Mouse (Mus musculus) left cerebral cortex, postnatal 36 days (tissue): Measurements from ENCODE around the gene Lrrc23. TPM values are rescaled to one million over a fixed set of nuclear protein-coding genes. Genes with fewer than 3 reads are reported as not detected.
A peak's percentile ranks its signal among the peaks of the same experiment; 100 is the strongest.
"Not testable (repeated sequence)": the region's sequence is repeated elsewhere in the genome, so short reads cannot be mapped to it uniquely, and the experiment has no call there.

Experiments
- DNase-seq, 2 experiments: peaks; one replicate each; pipeline ENCODE4 v3.0.0; 2021 to 2022; ENCODE audit warnings: low spot score in 2 of 2, mixed read lengths in 1 of 2
- intact Hi-C: fragments of 180-260 bp; cut with DNase I; formaldehyde crosslinking; loops from one replicate; pipeline ENCODE4 v1.15.1; 2025
- total RNA-seq, 2 experiments: library from RNA; stranded (reverse); gene quantifications; 2 replicates each; pipeline ENCODE4 v1.2.3; 2021

The Lrrc23 gene
- 1 to 10 TPM; 1.7 to 1.8 TPM for total RNA-seq

- intact Hi-C loops, result no loop called here
- no peak for DNase-seq
Measured at GRCm38 (mm10) chr6:124779222-124779983, at the start of gene Lrrc23. Lrrc23 (minus strand) TSS chr6:124779727.

- intact Hi-C loops, result no loop called here
- no peak for DNase-seq
Measured at GRCm38 (mm10) chr6:124828101-124828592, 48.6 kb upstream of the Lrrc23 start.

DNA sequence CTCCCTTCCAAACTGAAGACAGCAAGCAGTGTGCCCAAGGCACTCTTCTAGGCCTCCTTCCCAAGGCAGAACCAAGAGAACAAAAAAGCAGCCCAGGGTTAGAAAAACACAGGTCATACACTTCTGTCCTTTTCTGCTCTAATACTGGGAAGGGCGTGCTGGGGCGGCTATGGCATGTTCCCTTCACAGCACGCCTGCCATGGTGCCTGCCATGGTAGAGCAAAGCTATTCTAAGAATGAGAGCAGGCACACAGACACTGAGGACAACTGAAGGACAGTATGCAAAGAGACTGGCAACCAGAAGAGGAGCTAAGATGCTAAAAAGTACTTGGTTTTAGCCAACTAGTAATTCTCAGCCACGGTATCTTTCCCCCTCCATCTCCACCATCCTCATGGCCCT lies 42.5 kb upstream of the Lrrc23 start:
- DNase-seq, result no peak
- intact Hi-C loops, result no loop called here

DNA sequence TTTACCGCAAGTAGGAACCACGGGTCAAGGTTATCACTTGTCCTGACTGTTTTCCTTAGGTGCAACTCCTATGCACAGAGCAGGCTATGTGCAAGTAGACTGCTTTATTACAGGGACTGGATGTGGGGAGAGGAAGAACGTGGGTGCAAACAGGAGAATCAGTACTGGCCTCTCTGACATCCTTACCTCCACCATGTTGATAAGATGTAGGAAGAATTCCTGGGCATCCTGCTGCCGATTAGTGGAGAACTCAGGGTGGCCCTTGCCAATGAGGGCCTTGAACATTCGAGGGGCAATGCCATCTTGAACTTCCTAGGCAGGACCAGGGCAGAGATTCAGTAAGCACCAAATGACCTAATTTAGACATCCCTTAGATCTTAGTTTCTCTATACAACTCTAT lies 41.4 kb upstream of the Lrrc23 start:
- DNase-seq, result no peak
- intact Hi-C loops, result no loop called here

DNA sequence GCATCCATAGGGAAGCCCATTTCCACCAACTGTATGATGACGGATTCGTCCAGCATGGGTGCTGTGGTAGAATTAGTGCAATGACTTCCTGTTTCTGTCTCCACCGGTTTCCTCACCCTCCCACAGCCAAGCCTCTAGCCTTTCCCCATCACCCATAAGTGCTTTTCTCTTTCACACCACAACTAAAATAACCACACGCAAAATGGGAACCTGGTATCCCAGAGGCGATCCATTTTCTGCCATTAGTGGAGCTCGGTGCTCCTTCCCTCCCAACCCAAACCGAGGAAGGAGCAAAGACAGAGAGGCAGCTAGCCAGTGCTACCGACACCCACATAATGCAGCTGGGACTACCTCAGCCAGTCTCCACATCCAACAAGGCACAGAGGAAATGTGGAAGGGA lies 38.4 kb upstream of the Lrrc23 start:
- intact Hi-C loops, result no loop called here
- DNase-seq, result peak in 1 of 2 experiments; percentile 38

DNA sequence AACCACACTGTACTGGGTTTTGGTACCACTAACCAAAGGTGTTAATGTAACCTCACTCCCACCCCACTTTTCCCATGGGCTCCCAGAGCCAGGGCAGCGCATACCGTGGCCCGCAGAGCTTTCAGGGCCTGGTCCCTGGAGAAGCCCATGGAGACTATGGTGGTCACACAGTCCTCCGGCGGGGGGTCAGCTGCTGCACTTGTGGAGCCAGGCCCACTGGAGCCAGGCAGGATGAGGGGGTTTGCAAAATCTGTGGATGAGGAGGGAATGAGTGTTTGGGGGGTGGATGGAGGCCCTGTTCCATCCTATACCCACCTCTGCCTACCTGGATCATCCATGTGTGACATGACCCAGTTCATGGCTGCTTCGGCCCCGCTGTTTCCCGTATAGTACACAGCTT lies 38.0 kb upstream of the Lrrc23 start:
- intact Hi-C loops, result no loop called here

DNA sequence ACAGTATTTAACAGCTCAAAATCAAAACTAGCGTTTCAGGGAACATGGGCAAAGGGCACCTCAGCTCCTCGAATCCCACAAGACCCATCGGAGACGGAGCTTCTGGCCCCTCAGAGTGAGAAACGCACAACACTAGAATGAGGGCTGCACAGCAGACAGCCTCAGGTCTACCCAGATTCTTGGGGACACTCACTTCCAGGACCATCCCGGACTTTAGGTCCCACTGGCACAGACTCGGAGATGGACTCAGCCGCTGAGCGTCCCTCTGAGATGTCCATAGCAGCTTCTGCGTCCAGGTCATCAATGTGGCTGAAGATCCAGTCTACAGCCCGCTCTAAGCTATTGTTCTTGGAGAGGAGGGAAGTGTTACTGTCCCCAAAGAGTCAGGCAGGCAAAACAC lies 37.6 kb upstream of the Lrrc23 start:
- intact Hi-C loops, result no loop called here
- DNase-seq, result no peak

More for the DNA sequence above, 38.0 kb upstream of the Lrrc23 start:
- DNase-seq, result no peak

- intact Hi-C loops, result no loop called here
- no peak for DNase-seq
Measured at GRCm38 (mm10) chr6:124816611-124817010, 37.1 kb upstream of the Lrrc23 start.

DNA sequence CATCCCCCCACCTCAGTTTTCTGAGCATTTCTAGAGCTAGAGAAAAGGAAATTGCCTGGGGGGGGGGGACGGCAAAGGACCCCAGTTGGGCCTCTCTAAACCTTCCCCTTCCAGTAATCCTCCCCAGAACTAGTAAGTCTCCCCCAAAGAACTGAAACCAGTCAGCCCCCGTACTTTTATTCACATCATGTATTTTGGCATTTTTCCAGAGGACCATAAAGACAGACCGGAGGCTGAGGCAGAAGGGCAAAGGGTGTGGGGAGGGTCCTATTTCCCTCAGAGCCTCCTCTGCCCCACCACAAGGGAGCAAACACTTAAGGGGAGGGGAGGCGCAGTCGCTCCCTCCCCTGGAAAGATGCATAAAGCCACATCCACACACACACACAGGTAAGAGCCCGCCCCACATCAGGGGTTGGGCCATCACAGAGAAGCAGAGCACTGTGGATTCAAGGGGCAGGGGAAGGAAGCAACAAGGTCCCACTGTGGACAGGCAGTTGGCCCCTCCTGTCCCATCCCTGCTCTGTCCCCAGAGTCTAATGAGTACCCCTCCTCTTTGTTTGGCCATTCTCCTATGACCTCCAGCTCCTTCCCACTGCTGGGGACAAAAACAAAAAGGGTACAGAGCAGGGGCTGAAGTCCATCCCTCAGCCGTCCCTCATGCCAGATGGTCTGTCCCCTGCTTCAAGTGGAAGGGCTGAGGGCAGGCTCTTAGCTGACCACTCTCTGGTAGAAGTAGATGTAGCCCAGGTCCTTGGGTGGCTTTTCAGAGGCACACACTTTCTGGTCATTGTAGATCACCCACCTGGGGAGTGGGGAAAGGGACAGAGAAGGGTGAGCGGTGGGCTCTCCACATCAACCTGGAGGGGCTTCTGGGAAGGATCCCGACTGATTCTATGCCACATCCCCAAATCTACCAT lies 35.6 kb upstream of the Lrrc23 start:
- DNase-seq, result no peak
- intact Hi-C loops, result no loop called here

DNA sequence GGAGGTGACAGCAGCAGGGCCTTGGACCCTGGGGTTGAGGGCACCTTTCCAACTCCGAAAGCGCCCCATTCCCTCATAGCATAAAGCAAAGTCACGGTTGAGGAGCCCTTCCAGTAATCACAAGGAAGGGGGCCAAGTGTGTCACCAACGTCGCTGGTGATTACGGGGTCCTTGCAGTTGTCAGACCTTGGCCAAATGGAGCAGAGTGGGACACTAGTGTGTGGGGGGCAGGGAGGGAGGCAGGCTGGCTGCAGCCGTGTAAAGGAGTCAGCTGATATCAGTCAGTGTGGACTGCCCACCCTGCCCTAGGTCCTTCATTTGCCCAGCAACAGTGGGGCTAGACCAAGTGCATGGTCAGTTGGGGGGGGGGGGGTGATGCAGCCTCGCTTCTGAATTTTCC lies 34.9 kb upstream of the Lrrc23 start:
- no peak for DNase-seq
- intact Hi-C loops, result no loop called here

GRCm38 (mm10) chr6:124813933-124814332 lies 34.4 kb upstream of the Lrrc23 start, which contains the start of gene Tpi1:
Tpi1 (minus strand) TSS chr6:124814296.
- intact Hi-C loops, result loop anchor here (2.0 kb wide), 1 partner anchor 45 kb away; the partner anchor contains the start of gene Eno2
- peak; percentile 87 to 89 for DNase-seq

DNA sequence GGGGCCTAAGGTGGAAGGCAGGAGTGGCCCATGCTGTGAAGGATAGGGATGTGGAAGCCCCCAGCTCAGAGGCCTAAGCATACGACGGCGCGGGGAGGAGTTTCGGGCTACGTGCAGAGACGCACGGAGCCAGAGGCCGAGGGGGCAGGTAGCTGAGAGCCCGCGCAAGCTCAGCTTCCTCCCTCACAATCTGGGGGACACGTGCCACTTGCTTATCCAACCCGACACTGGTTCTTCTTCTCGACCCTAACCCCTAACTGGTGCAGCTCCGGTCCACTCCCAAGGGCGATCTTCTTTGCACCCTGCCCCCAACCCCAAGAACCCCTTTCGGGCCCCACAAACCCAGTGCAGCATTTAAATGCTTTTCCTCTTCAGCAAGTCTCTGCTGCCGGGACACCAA lies 34.0 kb upstream of the Lrrc23 start:
- intact Hi-C loops, result loop anchor here (2.0 kb wide), 1 partner anchor 45 kb away; the partner anchor contains the start of gene Eno2

DNA sequence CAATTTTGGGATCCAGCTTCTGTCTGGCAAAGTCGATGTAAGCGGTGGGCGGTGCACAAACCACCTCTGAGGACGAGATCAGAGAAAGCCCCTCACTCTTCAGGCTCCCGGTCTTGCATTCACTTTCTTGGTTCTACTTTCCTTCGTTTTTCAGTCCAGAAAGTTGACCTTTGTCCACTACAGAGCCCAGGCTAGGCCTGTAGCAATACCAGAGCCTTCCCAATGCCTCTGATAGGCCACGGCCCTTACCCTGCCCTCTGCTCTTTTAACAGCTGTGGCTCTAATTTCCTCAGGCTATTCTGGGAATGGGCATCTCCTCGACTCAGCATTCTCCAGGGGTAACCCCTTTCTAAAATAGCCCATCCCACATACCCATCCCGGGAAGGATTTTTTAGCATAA lies 33.3 kb upstream of the Lrrc23 start:
- peak in 1 of 2 experiments; percentile 32 for DNase-seq
- intact Hi-C loops, result loop anchor here (2.0 kb wide), 1 partner anchor 44 kb away; the partner anchor contains the start of gene Eno2

More for the DNA sequence above, 34.0 kb upstream of the Lrrc23 start:
- DNase-seq, result peak; percentile 68 to 80

DNA sequence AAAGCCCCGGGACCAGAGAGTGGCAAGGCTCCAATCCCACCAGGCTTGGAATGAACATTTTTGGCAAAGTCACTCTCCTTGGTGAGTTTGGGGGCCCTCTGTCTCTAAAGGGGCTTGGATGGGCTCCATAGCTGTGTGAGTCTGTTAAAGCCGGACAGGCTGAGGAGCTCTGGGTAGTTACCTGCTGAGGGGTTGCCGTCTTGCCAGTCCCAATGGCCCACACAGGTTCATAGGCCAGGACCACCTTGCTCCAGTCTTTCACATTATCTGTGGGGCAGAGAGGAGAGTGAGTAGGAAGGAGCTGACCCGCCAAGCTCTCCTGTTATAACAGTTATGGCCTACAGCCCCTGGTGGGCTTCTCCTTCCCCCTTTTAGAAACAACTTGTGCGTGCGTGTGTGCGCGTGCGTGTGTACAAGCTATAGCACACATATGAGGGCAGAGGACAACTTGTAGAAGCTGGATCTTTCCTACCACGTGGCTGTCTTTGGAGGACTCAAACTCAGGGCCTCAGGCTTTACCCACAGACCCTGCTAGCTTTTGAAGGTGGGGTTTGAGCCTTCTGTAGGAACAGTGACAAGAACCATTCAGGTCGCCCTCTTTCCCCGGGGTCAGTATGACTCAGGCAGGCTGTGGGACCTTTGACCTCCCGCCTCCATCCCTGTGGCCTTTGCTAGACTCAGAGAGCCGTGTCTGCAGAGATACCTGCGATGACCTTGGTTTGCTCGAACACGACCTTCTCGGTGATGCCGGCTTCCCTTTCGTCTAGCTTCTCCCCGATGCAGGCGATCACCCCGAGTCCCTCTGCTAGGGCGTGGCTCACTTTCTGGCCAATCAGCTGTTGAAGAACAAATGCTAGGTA lies 32.4 kb upstream of the Lrrc23 start:
- intact Hi-C loops, result loop anchor here (2.0 kb wide), 1 partner anchor 43 kb away; the partner anchor contains the start of gene Eno2
- DNase-seq, result no peak

DNA sequence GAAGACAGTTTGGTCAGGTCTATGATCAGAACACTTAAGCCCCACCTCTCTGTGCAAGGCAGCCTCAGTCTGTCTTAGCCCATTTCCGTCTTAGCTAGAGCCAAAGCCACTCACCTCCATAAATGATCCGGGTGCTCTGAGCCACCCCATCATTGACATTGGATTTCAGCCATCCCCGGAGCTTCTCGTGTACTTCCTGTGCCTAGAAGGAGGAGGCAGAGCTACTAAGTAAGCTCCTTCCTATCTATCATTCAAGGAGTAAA lies 31.8 kb upstream of the Lrrc23 start:
- intact Hi-C loops, result no loop called here
- DNase-seq, result no peak

DNA sequence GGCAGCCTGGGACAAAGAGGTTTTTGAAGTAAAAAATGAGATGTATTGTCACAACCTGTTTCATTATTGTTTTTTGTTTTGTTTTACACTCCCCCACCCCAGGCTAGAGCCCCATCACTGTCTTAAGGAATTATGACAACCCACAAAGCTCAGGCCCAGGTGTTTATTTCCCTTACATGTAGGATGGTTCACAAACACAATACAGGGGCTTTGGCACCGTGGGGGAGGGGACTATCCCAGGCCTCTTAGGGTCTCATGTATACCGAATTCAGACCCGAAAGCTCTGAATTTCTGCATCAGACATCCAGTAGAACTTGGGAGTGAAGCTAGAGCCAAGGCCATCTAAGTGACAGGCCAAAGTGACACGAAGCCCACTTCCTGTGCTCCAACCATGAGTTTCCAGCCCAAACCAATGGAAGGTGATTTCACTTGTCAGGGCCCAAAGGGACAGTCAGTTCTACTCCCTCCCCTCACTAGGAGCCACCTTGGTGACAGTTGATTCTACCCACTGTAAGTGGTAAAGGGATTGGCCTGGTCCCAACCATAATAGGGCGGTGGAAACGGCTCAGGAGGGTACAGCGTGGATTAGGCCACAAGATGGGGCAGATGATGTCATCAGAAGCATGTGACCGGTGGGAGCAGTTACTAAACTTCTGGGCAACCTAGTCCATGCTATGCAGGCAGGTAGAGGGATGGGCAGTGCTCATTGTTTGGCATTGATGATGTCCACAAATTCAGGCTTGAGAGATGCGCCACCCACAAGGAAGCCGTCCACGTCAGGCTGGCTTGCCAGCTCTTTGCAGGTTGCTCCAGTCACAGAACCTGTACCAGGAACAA lies 31.3 kb upstream of the Lrrc23 start:
- intact Hi-C loops, DNase-seq: not testable (repeated sequence)

GRCm38 (mm10) chr6:124809775-124810538 lies 30.4 kb upstream of the Lrrc23 start:
- DNase-seq, result no peak
- intact Hi-C loops, result no loop called here
